8 mouse cellular contexts compared by ENCODE assay signal in the genomic region with DNA sequence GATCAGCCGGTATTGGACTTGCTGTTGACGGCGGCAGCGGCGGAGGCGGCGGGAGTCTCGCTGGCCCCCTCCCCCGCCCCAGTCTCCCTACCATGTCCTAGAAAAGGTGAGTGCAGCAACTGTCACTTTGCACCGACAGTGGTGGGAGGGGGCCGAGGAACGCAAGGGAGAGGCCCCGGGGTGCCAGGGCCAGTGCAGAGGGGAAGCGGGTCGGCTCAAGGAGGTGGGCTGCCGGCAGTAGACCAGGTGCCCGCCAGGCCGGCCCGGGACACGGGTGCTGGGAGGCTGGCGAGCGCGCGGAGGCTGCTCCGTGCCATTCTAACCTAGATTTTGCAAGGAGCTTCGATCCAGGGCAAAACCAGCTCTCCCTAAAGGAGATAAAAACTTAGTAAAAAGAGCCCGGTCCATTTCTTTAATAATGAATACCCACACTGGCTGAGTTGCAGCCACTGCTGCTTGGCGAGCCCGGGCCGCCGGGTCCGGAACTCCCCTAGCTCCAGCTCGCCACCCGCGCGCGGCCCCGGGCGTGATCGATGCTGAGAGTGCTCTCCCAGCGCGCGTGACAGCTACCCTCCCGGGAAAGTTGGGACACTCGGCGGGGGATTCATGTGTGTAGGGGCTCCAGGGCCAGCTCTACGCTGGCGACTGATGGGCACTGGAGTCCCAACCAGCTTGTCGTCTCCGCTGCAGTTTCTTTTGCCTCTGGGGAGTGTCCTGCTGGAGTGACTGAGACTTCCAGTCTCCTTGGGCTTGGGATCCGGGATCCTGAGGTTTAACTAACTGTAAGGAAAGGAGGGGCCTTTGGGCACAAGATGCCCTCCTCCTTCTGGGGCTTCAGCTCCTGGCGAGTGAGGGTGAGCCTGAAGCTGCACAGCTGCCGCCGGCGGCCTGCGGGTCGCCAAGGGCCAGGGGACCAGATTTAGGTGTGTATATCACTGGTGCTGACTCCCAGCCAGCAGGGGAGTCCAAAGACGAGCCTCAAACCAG. TPM values are rescaled to one million over a fixed set of nuclear protein-coding genes. Genes with fewer than 3 reads are reported as not detected.
DNase-seq lines count a peak whose midpoint lies in the region; ATAC-seq and TF ChIP-seq lines count a peak whose summit lies in the region.

No protein-coding gene starts in this region.

- H3K4me1 ChIP-seq in ES-Bruce4 (ENCODE audit: control insufficient read depth, insufficient read depth, low read length), result no peaks in the 10 kb centered on the region
- 0 out of 2 replicates have a peak, but pooled peaks cover 2% of the 10 kb centered on the region for H3K4me1 ChIP-seq in bone marrow macrophage, adult 2 months (ENCODE audit: control insufficient read depth, insufficient read depth, low read length)
- H3K4me1 ChIP-seq in forebrain, embryonic 12.5 days, result peaks cover 28% of the 10 kb centered on the region
- H3K4me1 ChIP-seq in heart, postnatal 0 days (ENCODE audit: control insufficient read depth, insufficient read depth), result peaks cover 5% of the 10 kb centered on the region; the same call in 1 of the 2 replicates
- H3K4me1 ChIP-seq in liver, embryonic 14.5 days (replicated peaks; ENCODE audit: control insufficient read depth in 2 of 2, insufficient read depth in 2 of 2, low read length in 1 of 2), result no peaks in the 10 kb centered on the region

- H3K36me3 ChIP-seq in ES-Bruce4 (ENCODE audit: control insufficient read depth, insufficient read depth, low read length, poor library complexity, severe bottlenecking), result no peaks in the 10 kb centered on the region
- no peaks in the 10 kb centered on the region for H3K36me3 ChIP-seq in forebrain, embryonic 12.5 days (replicated peaks)
- no peaks in the 10 kb centered on the region for H3K36me3 ChIP-seq in heart, postnatal 0 days (replicated peaks; ENCODE audit: control insufficient read depth, insufficient read depth, low read length)
- no peaks in the 10 kb centered on the region for H3K36me3 ChIP-seq in liver, embryonic 14.5 days (replicated peaks; ENCODE audit: control insufficient read depth, insufficient read depth, low read depth)

- H3K9me3 ChIP-seq in ES-Bruce4 (replicated peaks; ENCODE audit: control insufficient read depth, insufficient read depth, low read length, poor library complexity, severe bottlenecking), result no peaks in the 10 kb centered on the region
- H3K9me3 ChIP-seq in forebrain, embryonic 12.5 days, result no peaks in the 10 kb centered on the region
- no peaks in the 10 kb centered on the region for H3K9me3 ChIP-seq in heart, postnatal 0 days (replicated peaks; ENCODE audit: control insufficient read depth, low read length)
- no peaks in the 10 kb centered on the region for H3K9me3 ChIP-seq in liver, embryonic 14.5 days (ENCODE audit: control insufficient read depth, low read length)

- no peak for TF ChIP-seq EP300 in ES-Bruce4 (IDR thresholded peaks at IDR 0.05; ENCODE audit: insufficient read depth, low read depth, low read length)
- no peak for TF ChIP-seq EP300 in heart, postnatal 0 days (IDR thresholded peaks at IDR 0.05; ENCODE audit: low read depth)
- TF ChIP-seq EP300 in liver, embryonic 14.5 days (IDR thresholded peaks at IDR 0.05; ENCODE audit: low read depth), result no peak

- TF ChIP-seq CTCF in ES-Bruce4 (IDR thresholded peaks at IDR 0.05; ENCODE audit: low read depth, low read length), result no peak
- TF ChIP-seq CTCF in bone marrow macrophage, adult 2 months (IDR thresholded peaks at IDR 0.05; ENCODE audit: low read depth, low read length), result no peak
- no peak for TF ChIP-seq CTCF in heart, postnatal 0 days (IDR thresholded peaks at IDR 0.05; ENCODE audit: low read depth)
- no peak for TF ChIP-seq CTCF in liver, embryonic 14.5 days (IDR thresholded peaks at IDR 0.05; ENCODE audit: low read depth)

- peak; percentile 12 for DNase-seq in heart, postnatal 0 days (ENCODE audit: low spot score)
- DNase-seq in kidney, postnatal 25 days, result peak; percentile 56 to 74
- DNase-seq in liver, embryonic 14.5 days (ENCODE audit: low read depth in 3 of 3, low spot score in 3 of 3), result no peak
- peak; percentile 50 for DNase-seq in ovary, postnatal 36 days (ENCODE audit: low spot score)

- peaks cover 29% of the 10 kb centered on the region for H3K27me3 ChIP-seq in ES-Bruce4 (ENCODE audit: control insufficient read depth, insufficient read depth, low read length, poor library complexity, severe bottlenecking)
- peaks cover 63% of the 10 kb centered on the region for H3K27me3 ChIP-seq in forebrain, embryonic 12.5 days
- H3K27me3 ChIP-seq in heart, postnatal 0 days (ENCODE audit: control insufficient read depth, insufficient read depth, low read length), result no peaks in the 10 kb centered on the region
- H3K27me3 ChIP-seq in liver, embryonic 14.5 days (ENCODE audit: control insufficient read depth, insufficient read depth, low read length), result peaks cover 42% of the 10 kb centered on the region

- H3K4me3 ChIP-seq in ES-Bruce4 (ENCODE audit: low read depth, low read length), result peak overlapping the region; percentile 88
- H3K4me3 ChIP-seq in bone marrow macrophage, adult 2 months (ENCODE audit: insufficient read depth, low read length), result peak overlapping the region; percentile 73
- H3K4me3 ChIP-seq in forebrain, embryonic 12.5 days (replicated peaks), result peak overlapping the region; percentile 68
- H3K4me3 ChIP-seq in heart, postnatal 0 days (ENCODE audit: low read depth, low read length), result peak overlapping the region; percentile 71
- peak overlapping the region; percentile 57 to 80 for H3K4me3 ChIP-seq in liver, embryonic 14.5 days (ENCODE audit: insufficient read depth in 1 of 2, low read depth in 2 of 2, low read length in 2 of 2)

- H3K9ac ChIP-seq in ES-Bruce4 (ENCODE audit: low read depth, poor library complexity, severe bottlenecking), result peak overlapping the region; percentile 64
- H3K9ac ChIP-seq in forebrain, embryonic 12.5 days, result peak overlapping the region; percentile 60
- H3K9ac ChIP-seq in heart, postnatal 0 days (replicated peaks; ENCODE audit: low read depth, low read length), result peak overlapping the region; percentile 70
- no peak overlapping the region for H3K9ac ChIP-seq in liver, embryonic 14.5 days (replicated peaks)

- under 1% methylated on average over 58 of the region's 58 CpGs for WGBS in forebrain, embryonic 12.5 days
- WGBS in heart, postnatal 0 days, result 1% methylated on average over 58 of the region's 58 CpGs
- WGBS in liver, embryonic 14.5 days (ENCODE audit: insufficient replicate concordance), result under 1% methylated on average over 58 of the region's 58 CpGs

- no peak for ATAC-seq in forebrain, embryonic 12.5 days (ENCODE audit: low FRiP score)
- no peak for ATAC-seq in heart, postnatal 0 days (ENCODE audit: insufficient read depth, low read depth)
- ATAC-seq in liver, embryonic 14.5 days (ENCODE audit: insufficient read depth), result no peak
- no peak for ATAC-seq in megakaryocyte-erythroid progenitor cell, adult 5-6 weeks (replicated peaks; ENCODE audit: low FRiP score, low TSS enrichment, poor library complexity, severe bottlenecking)

- H3K4me2 ChIP-seq in forebrain, embryonic 12.5 days, result peak overlapping the region; percentile 100
- H3K4me2 ChIP-seq in heart, postnatal 0 days (ENCODE audit: low read depth, low read length), result peak overlapping the region; percentile 99
- H3K4me2 ChIP-seq in liver, embryonic 14.5 days (ENCODE audit: low read depth), result peak overlapping the region; percentile 68

- no peak for TF ChIP-seq POLR2A in ES-Bruce4 (IDR thresholded peaks at IDR 0.05; ENCODE audit: insufficient read depth, low read length)
- TF ChIP-seq POLR2A in bone marrow macrophage, adult 2 months (IDR thresholded peaks at IDR 0.05; ENCODE audit: borderline replicate concordance, low read depth, low read length), result no peak

- H3K27ac ChIP-seq in ES-Bruce4 (ENCODE audit: insufficient read depth, low read length), result no peak overlapping the region
- no peak overlapping the region for H3K27ac ChIP-seq in bone marrow macrophage, adult 2 months (ENCODE audit: insufficient read depth, low read depth, low read length)
- H3K27ac ChIP-seq in forebrain, embryonic 12.5 days, result no peak overlapping the region
- 0 out of 2 replicates have a peak overlapping the region, but pooled peaks have one; percentile 75 for H3K27ac ChIP-seq in heart, postnatal 0 days (ENCODE audit: low read depth)
- H3K27ac ChIP-seq in liver, embryonic 14.5 days, result no peak overlapping the region

RNA-seq across cellular contexts. Expression of gene Nr3c2, which starts 1.2 kb away (rescaled TPM):
- polyA plus RNA-seq in ES-Bruce4 (2011; ENCODE audit: insufficient read depth, insufficient read length, low read depth, missing spikeins), result 1.1 and 1.2 TPM in 2 replicates
- 0.20 and 0.39 TPM in 2 replicates for polyA plus RNA-seq in bone marrow macrophage, adult 2 months (2012; ENCODE audit: insufficient read depth, insufficient read length, missing spikeins)
- 0.63 and 0.70 TPM in 2 replicates for polyA plus RNA-seq in forebrain, embryonic 12.5 days (2016; fragmentation: Nextera tagmentation; extraction: Ambion mirVana)
- total RNA-seq in heart, postnatal 0 days (2014; rRNA removed; ENCODE audit: low replicate concordance), result 8.2 and 10.8 TPM in 2 replicates
- polyA plus RNA-seq in heart, postnatal 0 days (2015; fragmentation: Nextera tagmentation; extraction: Ambion mirVana), result 7.6 and 8.2 TPM in 2 replicates
- 0.23 and 0.30 TPM in 2 replicates for polyA plus RNA-seq in liver, embryonic 14.5 days (2012; rRNA removed)
- 0.91 and 0.99 TPM in 2 replicates for polyA plus RNA-seq in liver, embryonic 14.5 days (2014; fragmentation: Nextera tagmentation; extraction: Ambion mirVana)
- total RNA-seq in megakaryocyte-erythroid progenitor cell, adult 5-6 weeks (2014; fragmentation: Nextera tagmentation), result 0.17 and 0.72 TPM in 2 replicates
- total RNA-seq in megakaryocyte-erythroid progenitor cell, adult 5-6 weeks (2017), result 0.85 and 1.3 TPM in 2 replicates

Comparison
In these comparisons a context has a peak if more than half of its experiments do, and no peak if none do; other contexts are left out.
1. DNase-seq: peak in heart, postnatal 0 days (single experiment), kidney, postnatal 25 days (2 of 2) and ovary, postnatal 36 days (single experiment); none in liver, embryonic 14.5 days (0 of 3).
2. Peak in every context shown above with its lines, with median percentiles within 50 percentile points of each other: H3K4me3 ChIP-seq and H3K4me2 ChIP-seq.